ENCODE assay signal across 25 mouse cellular contexts in the genomic region with DNA sequence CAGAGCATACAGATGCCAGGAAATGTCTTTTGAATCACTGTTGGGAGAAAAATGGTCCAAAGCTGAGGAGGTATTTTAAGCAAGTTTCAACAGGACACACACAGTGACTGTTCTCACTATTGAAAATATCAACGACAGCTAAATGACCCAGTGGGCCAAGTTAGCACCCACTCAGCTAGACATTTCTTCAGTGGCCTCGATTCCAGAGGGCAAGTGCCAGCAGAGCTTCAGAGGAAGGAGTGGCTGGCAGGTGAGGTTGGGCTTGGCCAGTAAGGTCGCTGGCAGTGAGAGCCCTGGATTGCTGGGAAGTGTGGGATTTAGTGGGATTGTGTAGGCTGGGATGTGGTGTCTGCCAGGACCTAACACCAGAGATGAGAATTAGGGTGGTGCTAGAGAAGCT.
A peak's percentile ranks its signal among the peaks of the same experiment; 100 is the strongest.
DNase-seq lines count a peak whose midpoint lies in the region; ATAC-seq and TF ChIP-seq lines count a peak whose summit lies in the region.
"Had no signal": no experiment of that assay in that cellular context is flagged by ENCODE, and none has a peak within 500 bp of the region (broad histone marks: within the 10 kb centered on the region; RNA-seq: fewer than 3 reads in every experiment).

No protein-coding gene starts in this region.

- H3K4me3 ChIP-seq in forebrain, embryonic 10.5 days: no peak overlapping the region
- H3K4me3 ChIP-seq in forebrain, embryonic 15.5 days: no peak overlapping the region
- no peak overlapping the region for H3K4me3 ChIP-seq in midbrain, embryonic 10.5 days
- H3K4me3 ChIP-seq in midbrain, postnatal 0 days (ENCODE audit: low read depth, low read length): no peak overlapping the region
- H3K4me3 ChIP-seq: embryonic facial prominence, embryonic 13.5 days; embryonic facial prominence, embryonic 15.5 days; erythroblast, embryonic 14.5 days; forebrain, embryonic 12.5 days had no signal

- no peaks in the 10 kb centered on the region for H3K36me3 ChIP-seq in forebrain, embryonic 10.5 days (replicated peaks)
- H3K36me3 ChIP-seq in forebrain, embryonic 15.5 days: no peaks in the 10 kb centered on the region
- no peaks in the 10 kb centered on the region for H3K36me3 ChIP-seq in midbrain, embryonic 10.5 days
- no peaks in the 10 kb centered on the region for H3K36me3 ChIP-seq in midbrain, postnatal 0 days (ENCODE audit: insufficient read depth, low read length)
- H3K36me3 ChIP-seq: embryonic facial prominence, embryonic 13.5 days; embryonic facial prominence, embryonic 15.5 days; forebrain, embryonic 12.5 days; G1E had no signal

- peak overlapping the region; percentile 85; the same call in 1 of the 2 replicates for H3K27ac ChIP-seq in forebrain, embryonic 10.5 days
- no peak overlapping the region for H3K27ac ChIP-seq in forebrain, embryonic 15.5 days (replicated peaks)
- H3K27ac ChIP-seq in midbrain, embryonic 10.5 days (replicated peaks): peak overlapping the region; percentile 40; the same call in 1 of the 2 replicates
- H3K27ac ChIP-seq in midbrain, postnatal 0 days (ENCODE audit: low read depth, low read length): no peak overlapping the region
- H3K27ac ChIP-seq: embryonic facial prominence, embryonic 13.5 days; embryonic facial prominence, embryonic 15.5 days; forebrain, embryonic 12.5 days had no signal

- no peak for DNase-seq in forebrain, embryonic 10.5 days (ENCODE audit: extremely low spot score, low spot score)
- no peak for DNase-seq in midbrain, embryonic 10.5 days (ENCODE audit: low spot score)
- no peak for DNase-seq in midbrain, postnatal 0 days (ENCODE audit: low spot score)
- DNase-seq in right cerebral cortex, adult 2 months (ENCODE audit: low spot score in 2 of 2): no peak
- DNase-seq: adrenal gland, adult 2 months; adrenal gland, postnatal 10 days; adrenal gland, postnatal 25 days; B cell, adult 2 months; cerebellum, adult 11 months; cerebellum, adult 18-20 months; cerebellum, adult 8-10 months; cerebellum, adult 9-11 months; cerebellum, postnatal 14 days; cerebellum, postnatal 36 days; embryo, embryonic 11 days; forebrain, postnatal 0 days had no signal

- no peaks in the 10 kb centered on the region for H3K9me3 ChIP-seq in forebrain, embryonic 10.5 days
- H3K9me3 ChIP-seq in forebrain, embryonic 15.5 days: no peaks in the 10 kb centered on the region
- H3K9me3 ChIP-seq in midbrain, embryonic 10.5 days (replicated peaks): no peaks in the 10 kb centered on the region
- no peaks in the 10 kb centered on the region for H3K9me3 ChIP-seq in midbrain, postnatal 0 days (ENCODE audit: low read length)
- H3K9me3 ChIP-seq: embryonic facial prominence, embryonic 13.5 days; embryonic facial prominence, embryonic 15.5 days; forebrain, embryonic 12.5 days; G1E had no signal

- H3K27me3 ChIP-seq in forebrain, embryonic 10.5 days (ENCODE audit: poor library complexity, severe bottlenecking): no peaks in the 10 kb centered on the region
- no peaks in the 10 kb centered on the region for H3K27me3 ChIP-seq in forebrain, embryonic 15.5 days
- no peaks in the 10 kb centered on the region for H3K27me3 ChIP-seq in midbrain, embryonic 10.5 days (ENCODE audit: low read depth, poor library complexity, severe bottlenecking)
- no peaks in the 10 kb centered on the region for H3K27me3 ChIP-seq in midbrain, postnatal 0 days (ENCODE audit: insufficient read depth, low read length)
- H3K27me3 ChIP-seq: CH12.LX; embryonic facial prominence, embryonic 13.5 days; embryonic facial prominence, embryonic 15.5 days; forebrain, embryonic 12.5 days had no signal

- peaks cover 61% of the 10 kb centered on the region for H3K4me1 ChIP-seq in forebrain, embryonic 10.5 days
- H3K4me1 ChIP-seq in forebrain, embryonic 15.5 days: peaks cover 7% of the 10 kb centered on the region
- peaks cover 40% of the 10 kb centered on the region for H3K4me1 ChIP-seq in midbrain, embryonic 10.5 days
- no peaks in the 10 kb centered on the region for H3K4me1 ChIP-seq in midbrain, postnatal 0 days (ENCODE audit: insufficient read depth, low read length)
- H3K4me1 ChIP-seq: embryonic facial prominence, embryonic 15.5 days had no signal

- H3K9ac ChIP-seq in forebrain, embryonic 15.5 days (replicated peaks): no peak overlapping the region
- H3K9ac ChIP-seq in midbrain, postnatal 0 days (replicated peaks; ENCODE audit: low read length, poor library complexity, severe bottlenecking): no peak overlapping the region
- H3K9ac ChIP-seq: embryonic facial prominence, embryonic 13.5 days; embryonic facial prominence, embryonic 15.5 days; forebrain, embryonic 12.5 days; forebrain, postnatal 0 days had no signal

- TF ChIP-seq CTCF in midbrain, postnatal 0 days (IDR thresholded peaks at IDR 0.05): no peak

- 77% methylated on average over 3 of the region's 3 CpGs for WGBS in forebrain, embryonic 10.5 days
- WGBS in forebrain, embryonic 15.5 days: 72% methylated on average over 3 of the region's 3 CpGs
- WGBS in midbrain, embryonic 10.5 days: 76% methylated on average over 3 of the region's 3 CpGs
- 77% methylated on average over 3 of the region's 3 CpGs for WGBS in midbrain, postnatal 0 days

- ATAC-seq in forebrain, embryonic 15.5 days (replicated peaks): no peak
- ATAC-seq in midbrain, postnatal 0 days (ENCODE audit: low FRiP score): no peak
- ATAC-seq: CD4-positive, CD25-positive, alpha-beta regulatory T cell, adult 4 months; forebrain, embryonic 14.5 days; forebrain, postnatal 0 days had no signal

- H3K4me2 ChIP-seq in forebrain, embryonic 15.5 days (replicated peaks): no peak overlapping the region
- no peak overlapping the region for H3K4me2 ChIP-seq in midbrain, postnatal 0 days (ENCODE audit: low read depth, low read length, poor library complexity, severe bottlenecking)
- H3K4me2 ChIP-seq: embryonic facial prominence, embryonic 13.5 days; embryonic facial prominence, embryonic 15.5 days; forebrain, embryonic 12.5 days had no signal

Comparison
In these comparisons a context has a peak if more than half of its experiments do, and no peak if none do; other contexts are left out.
1. H3K27ac ChIP-seq: peak in forebrain, embryonic 10.5 days (single experiment) and midbrain, embryonic 10.5 days (single experiment); none in forebrain, embryonic 15.5 days (single experiment) and midbrain, postnatal 0 days (single experiment).